29 mouse cellular contexts compared by ENCODE assay signal in the genomic region with DNA sequence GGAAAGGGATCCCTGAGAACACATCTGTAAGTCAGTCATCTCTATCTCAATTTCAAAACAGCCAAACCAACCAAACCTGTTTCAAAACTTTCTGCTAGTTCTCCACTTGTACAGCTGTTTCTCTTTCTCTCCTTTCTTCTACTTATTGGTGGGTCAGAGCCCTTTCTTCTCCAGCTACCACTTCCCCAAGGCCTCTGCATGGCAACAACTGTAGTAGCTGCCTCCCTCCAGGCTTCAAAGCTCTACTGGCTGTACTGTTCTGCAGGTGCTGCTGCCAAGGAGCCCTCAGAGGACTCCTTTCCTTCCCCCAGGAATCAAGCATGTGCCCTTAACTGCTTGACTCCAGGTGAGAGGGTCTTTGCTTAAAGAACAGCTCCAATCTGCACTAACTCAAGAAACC. TPM values are rescaled to one million over a fixed set of nuclear protein-coding genes. Genes with fewer than 3 reads are reported as not detected.
DNase-seq lines count a peak whose midpoint lies in the region; ATAC-seq lines count a peak whose summit lies in the region.
"Had no signal": no experiment of that assay in that cellular context is flagged by ENCODE, and none has a peak within 500 bp of the region (broad histone marks: within the 10 kb centered on the region; RNA-seq: fewer than 3 reads in every experiment).

No protein-coding gene starts in this region.

- H3K27me3 ChIP-seq in heart, embryonic 16.5 days (ENCODE audit: control insufficient read depth, insufficient read depth, low read length) = no peaks in the 10 kb centered on the region
- H3K27me3 ChIP-seq: CH12.LX; embryonic facial prominence, embryonic 12.5 days; embryonic facial prominence, embryonic 15.5 days; hindbrain, embryonic 12.5 days; intestine, embryonic 15.5 days; Patski had no signal

- peaks cover 2% of the 10 kb centered on the region; the same call in 1 of the 2 replicates for H3K4me1 ChIP-seq in heart, embryonic 16.5 days (ENCODE audit: control insufficient read depth, insufficient read depth, low read length)
- H3K4me1 ChIP-seq: embryonic facial prominence, embryonic 12.5 days; embryonic facial prominence, embryonic 15.5 days; hindbrain, embryonic 12.5 days; intestine, embryonic 15.5 days had no signal

- peak; percentile 49; the same call in 1 of the 2 replicates for ATAC-seq in heart, embryonic 16.5 days (replicated peaks; ENCODE audit: extremely low read depth, insufficient read depth, low FRiP score)
- ATAC-seq: forebrain, embryonic 14.5 days; forebrain, postnatal 0 days; hindbrain, embryonic 16.5 days; Patski had no signal

- no peak overlapping the region for H3K27ac ChIP-seq in heart, embryonic 16.5 days (ENCODE audit: low read length)
- H3K27ac ChIP-seq: embryonic facial prominence, embryonic 12.5 days; embryonic facial prominence, embryonic 15.5 days; gastrocnemius, adult 2 months; heart, adult 2 months; heart, embryonic 10.5 days; hindbrain, embryonic 12.5 days; intestine, embryonic 15.5 days had no signal

- DNase-seq in adrenal gland, postnatal 14 days = peak; percentile 11
- no peak for DNase-seq in adrenal gland, adult (ENCODE audit: inconsistent age in 2 of 2, low spot score in 1 of 2)
- DNase-seq in heart, adult 18-20 months = no peak
- peak; percentile 41 for DNase-seq in thymus, postnatal 14 days
- DNase-seq in right cerebral cortex, adult 18-20 months = no peak
- no peak for DNase-seq in layer of hippocampus, adult 9-11 months
- DNase-seq: adrenal gland, adult 2 months; adrenal gland, postnatal 36 days; B cell, adult 2 months; cerebellum, adult 11 months; cerebellum, adult 2 months; cerebellum, adult 9-11 months; cerebellum, postnatal 25 days; forebrain, postnatal 0 days; gastrocnemius, adult 2 months; gastrocnemius, postnatal 14 days; heart, adult 2 months; heart, postnatal 10 days had no signal

- no peaks in the 10 kb centered on the region for H3K36me3 ChIP-seq in heart, embryonic 16.5 days (ENCODE audit: control insufficient read depth, insufficient read depth)
- H3K36me3 ChIP-seq: embryonic facial prominence, embryonic 12.5 days; embryonic facial prominence, embryonic 15.5 days; hindbrain, embryonic 12.5 days; intestine, embryonic 15.5 days had no signal

- H3K9ac ChIP-seq in heart, embryonic 16.5 days (ENCODE audit: low read length) = no peak overlapping the region
- H3K9ac ChIP-seq: embryonic facial prominence, embryonic 12.5 days; embryonic facial prominence, embryonic 15.5 days; forebrain, postnatal 0 days; hindbrain, embryonic 12.5 days; intestine, embryonic 15.5 days had no signal

- no peak overlapping the region for H3K4me2 ChIP-seq in heart, embryonic 16.5 days (ENCODE audit: low read depth, low read length)
- H3K4me2 ChIP-seq: embryonic facial prominence, embryonic 12.5 days; embryonic facial prominence, embryonic 15.5 days; hindbrain, embryonic 12.5 days; intestine, embryonic 15.5 days had no signal

- H3K9me3 ChIP-seq in heart, embryonic 16.5 days (replicated peaks; ENCODE audit: control insufficient read depth, low read length) = no peaks in the 10 kb centered on the region
- H3K9me3 ChIP-seq: embryonic facial prominence, embryonic 12.5 days; embryonic facial prominence, embryonic 15.5 days; G1E; heart, embryonic 10.5 days; hindbrain, embryonic 12.5 days; intestine, embryonic 15.5 days had no signal

- H3K4me3 ChIP-seq in heart, embryonic 16.5 days (ENCODE audit: low read length) = no peak overlapping the region
- H3K4me3 ChIP-seq: embryonic facial prominence, embryonic 12.5 days; embryonic facial prominence, embryonic 15.5 days; gastrocnemius, adult 2 months; heart, adult 2 months; heart, embryonic 10.5 days; hindbrain, embryonic 12.5 days; intestine, embryonic 15.5 days had no signal

RNA-seq across cellular contexts. Expression of a gene that starts 12.9 kb away (rescaled TPM):
- 321 and 334 TPM in 2 replicates for total RNA-seq in adrenal gland, postnatal 14 days (2021)
- 116 and 129 TPM in 2 replicates for polyA plus RNA-seq in heart, embryonic 16.5 days (2015; fragmentation: Nextera tagmentation; extraction: Ambion mirVana)
- 100 to 1,000 TPM; 521 to 556 TPM for total RNA-seq in heart, adult 18-20 months (2021)

RNA-seq across cellular contexts. Expression of a gene that starts 46.1 kb away (rescaled TPM):
- 17.3 and 19.5 TPM in 2 replicates for total RNA-seq in adrenal gland, postnatal 14 days (2021)
- 3.8 and 4.5 TPM in 2 replicates for polyA plus RNA-seq in heart, embryonic 16.5 days (2015; fragmentation: Nextera tagmentation; extraction: Ambion mirVana)
- total RNA-seq in heart, adult 18-20 months (2021) = 10 to 100 TPM; 21.5 to 22.0 TPM

Comparison
In these comparisons a context has a peak if more than half of its experiments do, and no peak if none do; other contexts are left out.
1. DNase-seq: peak in adrenal gland, postnatal 14 days (single experiment) and thymus, postnatal 14 days (single experiment); none in adrenal gland, adult (0 of 2), heart, adult 18-20 months (0 of 2), right cerebral cortex, adult 18-20 months (single experiment) and layer of hippocampus, adult 9-11 months (single experiment).